Mouse (Mus musculus): Measurements from ENCODE around the gene Apba3. TPM values are rescaled to one million over a fixed set of nuclear protein-coding genes. Genes with fewer than 3 reads are reported as not detected.

Gene Apba3
- polyA plus RNA-seq, 1 experiment from 2014 or later = 88.7 TPM

DNA sequence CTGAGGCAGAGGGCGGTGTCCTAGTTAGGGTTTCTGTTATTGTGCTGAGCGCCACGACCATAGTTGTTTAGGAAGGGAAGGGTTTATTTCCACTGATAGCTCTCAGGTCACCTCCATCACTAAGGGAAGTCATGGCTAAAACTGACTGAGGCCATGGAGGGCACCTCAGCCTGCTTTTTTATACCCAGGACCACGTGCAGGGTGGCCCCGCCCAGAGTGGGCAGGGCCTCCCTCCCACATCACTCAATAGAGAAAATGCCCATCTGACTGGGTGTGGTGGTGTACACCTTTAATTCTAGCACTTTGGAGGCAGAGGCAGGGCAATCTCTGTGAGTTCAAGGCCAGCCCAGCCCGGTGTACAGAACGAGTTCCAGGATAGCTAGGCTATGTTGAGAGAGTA is 47.4 kb downstream of the Apba3 start:
- no peaks in the 10 kb centered on the region for H3K9me3 ChIP-seq (ENCODE audit: low read length)
- H3K9ac ChIP-seq (replicated peaks; ENCODE audit: low read length) = no peak overlapping the region
- no peak overlapping the region for H3K4me2 ChIP-seq (replicated peaks; ENCODE audit: low read depth, low read length)
- no peak for ATAC-seq (ENCODE audit: low FRiP score, low TSS enrichment)
- peaks cover 38% of the 10 kb centered on the region for H3K4me1 ChIP-seq (ENCODE audit: insufficient read depth, low read length)
- 80% methylated on average over 7 of the region's 7 CpGs for WGBS
- peaks cover 66% of the 10 kb centered on the region for H3K36me3 ChIP-seq (ENCODE audit: insufficient read depth, low read length)
- no peaks in the 10 kb centered on the region for H3K27me3 ChIP-seq (ENCODE audit: insufficient read depth, low read length)
- no peak overlapping the region for H3K4me3 ChIP-seq (ENCODE audit: low read length)
- H3K27ac ChIP-seq (ENCODE audit: low read length) = no peak overlapping the region

DNA sequence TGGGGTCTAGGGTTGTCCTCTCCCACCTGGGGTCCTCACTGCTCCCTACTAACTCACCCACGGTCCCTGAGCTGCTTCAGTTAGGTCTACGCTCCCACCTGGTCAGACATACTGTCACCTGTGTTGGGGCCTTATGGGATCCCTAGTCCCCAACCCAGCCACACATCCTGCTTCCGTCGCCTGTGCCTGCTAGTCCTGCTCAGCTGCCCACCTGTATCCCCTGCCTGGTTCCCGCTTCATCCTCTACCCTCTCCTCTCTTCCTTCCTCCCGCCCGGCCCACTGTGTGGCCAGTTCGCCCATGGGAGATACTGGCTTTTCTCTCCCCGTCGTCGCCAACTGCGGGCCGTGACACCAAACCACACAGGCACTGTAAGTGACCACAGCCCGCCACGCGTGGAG is 48.8 kb downstream of the Apba3 start:
- 92% methylated on average over 16 of the region's 16 CpGs for WGBS
- no peak overlapping the region for H3K4me3 ChIP-seq (ENCODE audit: low read length)
- H3K27me3 ChIP-seq (ENCODE audit: insufficient read depth, low read length) = no peaks in the 10 kb centered on the region
- H3K4me1 ChIP-seq (ENCODE audit: insufficient read depth, low read length) = peaks cover 44% of the 10 kb centered on the region
- no peaks in the 10 kb centered on the region for H3K9me3 ChIP-seq (ENCODE audit: low read length)
- no peak overlapping the region for H3K4me2 ChIP-seq (replicated peaks; ENCODE audit: low read depth, low read length)
- no peak overlapping the region for H3K9ac ChIP-seq (replicated peaks; ENCODE audit: low read length)
- peaks cover 53% of the 10 kb centered on the region for H3K36me3 ChIP-seq (ENCODE audit: insufficient read depth, low read length)
- H3K27ac ChIP-seq (ENCODE audit: low read length) = no peak overlapping the region
- ATAC-seq (ENCODE audit: low FRiP score, low TSS enrichment) = no peak

DNA sequence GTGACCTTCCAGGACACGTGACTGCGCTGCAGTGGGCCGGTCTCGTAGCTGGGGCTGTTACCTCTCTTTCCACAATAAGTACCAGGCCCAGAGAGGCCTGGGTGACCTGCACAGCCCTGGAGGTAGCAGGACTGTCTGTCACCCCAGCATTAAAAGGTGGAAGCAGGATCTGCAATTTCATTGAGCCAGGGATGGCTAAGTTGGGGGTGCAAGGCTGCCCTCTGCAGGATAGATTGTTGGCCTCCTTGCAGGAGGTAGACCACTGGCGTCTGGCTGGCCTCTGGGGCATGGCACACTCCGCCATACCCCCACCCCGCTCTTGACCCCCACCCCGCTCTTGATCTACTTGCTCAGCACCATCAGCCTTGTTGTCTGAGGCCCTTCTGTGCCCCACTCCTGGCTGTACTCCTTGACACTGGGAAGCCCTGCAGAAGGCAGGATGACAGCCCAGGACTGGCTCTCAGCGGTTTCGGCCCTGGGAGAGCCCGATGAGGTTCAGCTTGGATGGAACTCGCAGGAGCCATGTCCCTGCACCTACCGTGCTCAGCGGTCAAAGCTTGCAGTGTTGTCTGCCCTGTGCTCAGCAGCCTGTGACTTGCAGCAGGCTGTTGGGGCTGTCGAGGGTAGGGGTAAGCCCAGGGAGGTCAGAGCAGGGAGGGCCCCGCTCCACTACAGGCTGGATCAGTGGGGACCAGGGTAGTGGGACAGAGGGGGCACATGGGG is 49.7 kb downstream of the Apba3 start:
- no peaks in the 10 kb centered on the region for H3K27me3 ChIP-seq (ENCODE audit: insufficient read depth, low read length)
- peaks cover 44% of the 10 kb centered on the region for H3K4me1 ChIP-seq (ENCODE audit: insufficient read depth, low read length)
- H3K27ac ChIP-seq (ENCODE audit: low read length) = peak overlapping the region; percentile 81
- peak overlapping the region; percentile 42 for H3K4me3 ChIP-seq (ENCODE audit: low read length)
- no peaks in the 10 kb centered on the region for H3K9me3 ChIP-seq (ENCODE audit: low read length)
- ATAC-seq (ENCODE audit: low FRiP score, low TSS enrichment) = 0 out of 2 replicates have a peak, but pooled peaks have one; percentile 1
- H3K4me2 ChIP-seq (replicated peaks; ENCODE audit: low read depth, low read length) = peak overlapping the region; percentile 67
- peak overlapping the region; percentile 67 for H3K9ac ChIP-seq (replicated peaks; ENCODE audit: low read length)
- WGBS = 34% methylated on average over 16 of the region's 16 CpGs
- peaks cover 43% of the 10 kb centered on the region for H3K36me3 ChIP-seq (ENCODE audit: insufficient read depth, low read length)

DNA sequence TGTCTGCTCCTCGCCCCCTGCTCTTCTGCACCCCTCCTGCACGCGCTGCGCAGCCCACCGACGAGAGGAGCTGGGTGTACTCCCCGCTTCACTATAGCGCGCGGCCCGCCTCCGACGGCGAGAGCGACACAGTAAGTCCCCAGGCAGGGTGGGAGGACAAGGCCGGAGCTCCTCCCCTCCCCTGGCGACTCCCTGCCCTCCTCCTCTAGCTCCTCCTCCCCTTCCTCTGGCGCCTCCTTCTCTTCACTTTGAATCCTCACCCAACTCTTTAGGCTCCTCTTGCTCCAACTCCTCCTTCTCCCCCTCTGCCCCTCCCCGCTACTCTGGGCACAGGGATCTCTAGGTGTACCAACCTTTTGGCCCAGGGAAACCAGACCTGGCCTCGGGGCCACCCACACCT is 50.5 kb downstream of the Apba3 start:
- H3K27me3 ChIP-seq (ENCODE audit: insufficient read depth, low read length) = no peaks in the 10 kb centered on the region
- peaks cover 37% of the 10 kb centered on the region for H3K36me3 ChIP-seq (ENCODE audit: insufficient read depth, low read length)
- peak overlapping the region; percentile 81 for H3K27ac ChIP-seq (ENCODE audit: low read length)
- H3K4me2 ChIP-seq (replicated peaks; ENCODE audit: low read depth, low read length) = peak overlapping the region; percentile 67
- WGBS = 16% methylated on average over 17 of the region's 20 CpGs
- peak; percentile 21 for ATAC-seq (ENCODE audit: low FRiP score, low TSS enrichment)
- H3K4me1 ChIP-seq (ENCODE audit: insufficient read depth, low read length) = peaks cover 47% of the 10 kb centered on the region
- peak overlapping the region; percentile 42 for H3K4me3 ChIP-seq (ENCODE audit: low read length)
- no peaks in the 10 kb centered on the region for H3K9me3 ChIP-seq (ENCODE audit: low read length)
- H3K9ac ChIP-seq (replicated peaks; ENCODE audit: low read length) = peak overlapping the region; percentile 67

DNA sequence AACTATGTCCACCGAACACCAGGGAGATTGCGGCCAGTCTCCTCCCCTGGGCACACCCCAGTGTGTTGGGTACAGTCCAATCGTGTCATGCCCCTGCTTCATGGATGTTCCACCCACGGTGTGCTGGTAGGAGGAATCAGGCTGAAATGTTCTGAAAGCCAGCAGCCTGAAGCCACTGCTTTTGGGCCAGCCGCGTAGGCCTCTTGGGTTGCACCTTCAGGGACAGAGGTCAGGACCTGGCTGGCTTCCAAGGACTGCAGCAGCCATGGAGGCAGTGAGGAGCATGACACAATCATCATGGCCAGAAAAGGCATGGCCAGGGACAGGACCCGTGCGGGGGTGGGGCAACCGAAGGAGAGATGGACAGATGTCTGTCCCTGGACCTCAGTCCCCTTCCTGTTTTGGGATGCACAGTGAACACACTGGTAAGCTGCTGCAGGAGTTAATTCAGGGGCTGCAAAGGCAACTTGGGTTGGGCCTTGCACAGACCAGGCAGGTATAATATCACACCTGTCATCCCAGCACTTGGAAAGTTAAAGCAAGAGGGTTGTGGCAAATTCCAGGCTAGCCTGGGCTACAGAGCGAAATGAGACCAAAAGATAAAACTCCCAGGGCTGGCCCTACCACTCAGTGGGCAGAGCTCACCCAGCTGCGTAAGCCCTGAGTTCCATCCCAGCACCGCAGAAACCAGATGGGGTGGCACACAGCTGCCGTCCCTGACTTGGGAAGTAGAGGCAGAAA is 52.0 kb downstream of the Apba3 start:
- no peak for ATAC-seq (ENCODE audit: low FRiP score, low TSS enrichment)
- Histone ChIP-seq H3K27ac (ENCODE audit: low read length) (peak overlapping the region; percentile 95), H3K9ac (replicated peaks; ENCODE audit: low read length) (peak overlapping the region; percentile 74; the same call in 1 of the 2 replicates), H3K27me3 (ENCODE audit: insufficient read depth, low read length) (no peaks in the 10 kb centered on the region), H3K4me2 (replicated peaks; ENCODE audit: low read depth, low read length) (peak overlapping the region; percentile 74; the same call in 1 of the 2 replicates), H3K4me3 (ENCODE audit: low read length) (no peak overlapping the region), H3K9me3 (ENCODE audit: low read length) (no peaks in the 10 kb centered on the region), H3K4me1 (ENCODE audit: insufficient read depth, low read length) (peaks cover 44% of the 10 kb centered on the region), H3K36me3 (ENCODE audit: insufficient read depth, low read length) (peaks cover 38% of the 10 kb centered on the region)
- 88% methylated on average over 13 of the region's 13 CpGs for WGBS

DNA sequence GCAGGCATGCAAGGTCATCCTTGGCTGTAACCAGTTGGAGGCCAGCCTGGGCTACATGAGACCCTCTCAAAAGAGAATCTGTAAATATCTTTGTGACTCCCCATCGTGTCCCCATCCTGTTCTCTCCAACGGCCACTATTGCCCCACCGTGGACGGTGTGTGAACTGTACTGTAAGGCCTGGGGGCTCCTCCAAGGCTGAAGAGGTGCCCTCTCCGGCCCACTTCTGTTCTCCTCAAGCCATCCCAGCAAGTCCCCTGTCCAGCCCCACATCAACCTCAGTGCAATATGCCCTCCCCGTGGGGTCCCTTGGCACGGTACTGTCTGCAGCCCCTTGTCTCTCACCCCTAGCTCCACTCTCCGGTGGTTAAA is 52.6 kb downstream of the Apba3 start:
- Histone ChIP-seq H3K4me1 (ENCODE audit: insufficient read depth, low read length) (peaks cover 44% of the 10 kb centered on the region), H3K4me2 (replicated peaks; ENCODE audit: low read depth, low read length) (peak overlapping the region; percentile 74), H3K27ac (ENCODE audit: low read length) (peak overlapping the region; percentile 95), H3K36me3 (ENCODE audit: insufficient read depth, low read length) (peaks cover 38% of the 10 kb centered on the region), H3K9ac (replicated peaks; ENCODE audit: low read length) (peak overlapping the region; percentile 74), H3K4me3 (ENCODE audit: low read length) (peak overlapping the region; percentile 91), H3K9me3 (ENCODE audit: low read length) (no peaks in the 10 kb centered on the region), H3K27me3 (ENCODE audit: insufficient read depth, low read length) (no peaks in the 10 kb centered on the region)
- WGBS = 24% methylated on average over 8 of the region's 8 CpGs
- no peak for ATAC-seq (ENCODE audit: low FRiP score, low TSS enrichment)

DNA sequence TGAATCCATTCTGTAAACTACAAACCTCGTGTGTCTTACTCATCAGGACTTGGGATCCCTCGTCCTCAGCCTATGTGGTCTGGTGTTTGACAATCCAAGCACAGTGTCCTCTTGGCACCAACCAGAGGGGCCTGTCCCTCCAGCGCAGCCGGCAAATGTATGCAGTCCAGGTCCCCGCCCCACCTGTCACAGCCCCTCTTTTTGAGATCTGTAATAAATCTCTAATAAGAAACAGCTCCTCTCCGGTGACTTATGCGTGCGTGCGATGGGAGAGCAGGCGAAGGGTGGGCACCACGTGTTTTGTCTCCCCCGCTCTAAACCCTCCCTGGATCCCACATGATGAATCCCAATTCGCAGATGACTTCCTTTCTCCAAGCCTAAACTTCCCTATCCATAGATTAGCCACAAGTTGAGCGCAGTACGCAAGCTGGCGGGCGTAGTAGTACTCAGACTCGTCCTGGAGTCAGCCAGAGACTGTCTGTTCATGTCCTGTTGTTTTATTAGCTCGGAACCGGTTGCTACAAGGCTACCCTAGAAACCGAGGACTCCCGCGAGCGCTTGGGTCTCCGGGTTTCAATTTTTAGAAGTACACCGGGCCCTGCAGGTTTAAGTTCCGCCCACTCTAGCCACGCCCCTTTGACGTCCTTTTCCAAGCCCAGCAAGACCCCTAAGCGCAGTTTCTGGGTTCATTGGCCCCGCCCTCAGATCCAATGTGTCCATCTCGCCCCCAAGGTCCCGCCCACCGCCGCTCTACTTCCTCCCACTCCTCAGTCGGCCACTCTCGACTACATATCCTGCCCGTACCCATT is 53.2 kb downstream of the Apba3 start:
- Histone ChIP-seq H3K27me3 (ENCODE audit: insufficient read depth, low read length) (no peaks in the 10 kb centered on the region), H3K9ac (replicated peaks; ENCODE audit: low read length) (peak overlapping the region; percentile 74), H3K27ac (ENCODE audit: low read length) (peak overlapping the region; percentile 95), H3K9me3 (ENCODE audit: low read length) (no peaks in the 10 kb centered on the region), H3K4me3 (ENCODE audit: low read length) (peak overlapping the region; percentile 91), H3K4me1 (ENCODE audit: insufficient read depth, low read length) (peaks cover 44% of the 10 kb centered on the region), H3K36me3 (ENCODE audit: insufficient read depth, low read length) (peaks cover 42% of the 10 kb centered on the region), H3K4me2 (replicated peaks; ENCODE audit: low read depth, low read length) (peak overlapping the region; percentile 74)
- WGBS = under 1% methylated on average over 38 of the region's 38 CpGs
- ATAC-seq (ENCODE audit: low FRiP score, low TSS enrichment) = no peak; the same call in 1 of the 2 replicates

DNA sequence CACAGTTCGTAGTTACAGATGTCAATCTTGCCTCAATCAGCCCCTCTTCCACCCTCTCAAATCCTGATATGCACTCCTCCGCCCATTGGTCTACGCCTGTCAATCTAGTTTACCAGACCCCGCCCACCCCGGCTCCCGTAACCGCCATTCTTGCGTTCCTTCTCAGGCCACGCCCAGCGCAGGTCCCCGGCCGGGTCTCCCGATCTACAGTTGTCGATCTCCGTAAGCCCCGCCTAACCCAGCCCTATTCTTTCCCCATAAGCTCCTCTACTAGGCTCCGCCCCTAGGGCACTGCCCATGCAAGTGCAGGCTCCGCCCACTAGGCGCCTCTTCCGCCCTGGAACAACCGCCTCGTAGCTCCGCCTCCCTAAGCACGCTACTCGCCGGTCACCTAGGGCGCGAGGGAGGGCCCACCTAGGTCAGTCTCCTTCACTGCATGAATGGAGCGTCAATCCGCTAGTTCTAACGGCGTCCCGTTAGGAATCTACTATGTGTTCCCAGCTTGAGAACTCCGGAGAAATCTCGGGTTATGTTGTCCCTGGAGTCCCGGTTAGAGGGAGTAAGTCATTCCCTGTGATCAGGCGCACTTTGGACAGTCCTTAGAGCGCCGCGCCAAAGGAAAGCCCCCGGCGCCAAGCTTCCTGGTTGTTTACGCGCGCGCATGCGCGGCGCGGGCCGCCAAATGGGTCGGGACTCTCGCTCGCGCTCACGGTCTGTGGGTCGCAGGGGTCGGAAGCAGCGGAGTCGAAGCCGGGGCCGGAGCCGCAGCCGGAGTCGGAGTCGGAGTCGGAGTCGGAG is 54.0 kb downstream of the Apba3 start, which contains the start of gene Cactin:
Gene Cactin, plus strand, starts transcription at position 554 of the 798 bp plus-strand sequence.
- Histone ChIP-seq H3K4me1 (ENCODE audit: insufficient read depth, low read length) (peaks cover 42% of the 10 kb centered on the region), H3K36me3 (ENCODE audit: insufficient read depth, low read length) (peaks cover 42% of the 10 kb centered on the region), H3K4me2 (replicated peaks; ENCODE audit: low read depth, low read length) (peak within 1 kb of the TSS; percentile 74), H3K27me3 (ENCODE audit: insufficient read depth, low read length) (no peaks in the 10 kb centered on the region), H3K4me3 (ENCODE audit: low read length) (peak within 1 kb of the TSS; percentile 91), H3K9me3 (ENCODE audit: low read length) (no peaks in the 10 kb centered on the region), H3K27ac (ENCODE audit: low read length) (peak within 1 kb of the TSS; percentile 95), H3K9ac (replicated peaks; ENCODE audit: low read length) (peak within 1 kb of the TSS; percentile 87)
- peak; percentile 91 for ATAC-seq (ENCODE audit: low FRiP score, low TSS enrichment)
- WGBS = under 1% methylated on average over 68 of the region's 68 CpGs

DNA sequence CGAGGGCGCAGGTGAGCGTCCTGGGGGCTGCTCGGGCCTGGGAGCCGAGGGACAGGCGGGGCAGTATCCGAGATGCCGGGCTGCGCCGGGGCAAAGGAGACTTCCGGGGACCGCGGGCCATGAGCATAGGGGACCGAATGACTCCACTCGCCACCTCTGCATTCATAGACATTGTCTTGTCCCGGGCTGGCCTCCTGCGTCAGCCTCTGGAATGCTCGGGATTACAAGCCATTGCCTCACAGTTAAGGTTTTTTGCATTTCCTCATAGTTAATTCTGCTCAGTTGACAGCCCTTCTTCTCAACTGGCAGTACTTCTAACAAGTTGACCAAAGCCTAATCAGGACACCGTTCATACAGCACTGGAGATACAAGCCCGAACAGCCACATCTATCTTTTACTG is 54.7 kb downstream of the Apba3 start:
- H3K27me3 ChIP-seq (ENCODE audit: insufficient read depth, low read length) = no peaks in the 10 kb centered on the region
- H3K9ac ChIP-seq (replicated peaks; ENCODE audit: low read length) = peak overlapping the region; percentile 87
- peak overlapping the region; percentile 74 for H3K4me2 ChIP-seq (replicated peaks; ENCODE audit: low read depth, low read length)
- no peaks in the 10 kb centered on the region for H3K9me3 ChIP-seq (ENCODE audit: low read length)
- H3K27ac ChIP-seq (ENCODE audit: low read length) = peak overlapping the region; percentile 95
- no peak for ATAC-seq (ENCODE audit: low FRiP score, low TSS enrichment)
- H3K4me3 ChIP-seq (ENCODE audit: low read length) = peak overlapping the region; percentile 91
- peaks cover 47% of the 10 kb centered on the region for H3K36me3 ChIP-seq (ENCODE audit: insufficient read depth, low read length)
- peaks cover 35% of the 10 kb centered on the region for H3K4me1 ChIP-seq (ENCODE audit: insufficient read depth, low read length)
- 3% methylated on average over 20 of the region's 20 CpGs for WGBS

Data from kidney, embryonic 16.5 days (tissue).